Mouse (Mus musculus): Measurements from ENCODE around the gene Erap1.
A peak's percentile ranks its signal among the peaks of the same experiment; 100 is the strongest.
"Not testable (repeated sequence)": the region's sequence is repeated elsewhere in the genome, so short reads cannot be mapped to it uniquely, and the experiment has no call there.

Gene Erap1

GRCm38 (mm10) chr13:74638793-74639711, at the start of gene Erap1:
Gene Erap1, plus strand, starts transcription at chr13:74639568.
- DNase-seq (ENCODE audit: low spot score in 2 of 2), result peak; percentile 25 to 29

GRCm38 (mm10) chr13:74591401-74591821, 48.0 kb upstream of the Erap1 start:
- not testable (repeated sequence) for DNase-seq (ENCODE audit: low spot score in 2 of 2)

GRCm38 (mm10) chr13:74591828-74592227, 47.5 kb upstream of the Erap1 start:
- DNase-seq (ENCODE audit: low spot score in 2 of 2), result not testable (repeated sequence)

GRCm38 (mm10) chr13:74597022-74597421, 42.3 kb upstream of the Erap1 start:
- DNase-seq (ENCODE audit: low spot score in 2 of 2), result not testable (repeated sequence)

GRCm38 (mm10) chr13:74601776-74602175, 37.6 kb upstream of the Erap1 start:
- DNase-seq (ENCODE audit: low spot score in 2 of 2), result not testable (repeated sequence)

GRCm38 (mm10) chr13:74617163-74618019, 22.0 kb upstream of the Erap1 start:
- peak; percentile 64 to 71 for DNase-seq (ENCODE audit: low spot score in 2 of 2)

- no peak for DNase-seq (ENCODE audit: low spot score in 2 of 2)
Observed at GRCm38 (mm10) chr13:74632327-74632726, 7.0 kb upstream of the Erap1 start.

- no peak for DNase-seq (ENCODE audit: low spot score in 2 of 2)
Observed at GRCm38 (mm10) chr13:74632857-74633256, 6.5 kb upstream of the Erap1 start.

GRCm38 (mm10) chr13:74639712-74640522, 549 bp downstream of the Erap1 start:
- peak; percentile 82 to 83 for DNase-seq (ENCODE audit: low spot score in 2 of 2)

- DNase-seq (ENCODE audit: low spot score in 2 of 2), result not testable (repeated sequence)
Observed at GRCm38 (mm10) chr13:74640523-74640920, 1.2 kb downstream of the Erap1 start.

- DNase-seq (ENCODE audit: low spot score in 2 of 2), result no peak
Observed at GRCm38 (mm10) chr13:74695497-74696193, 56.3 kb downstream of the Erap1 start.

- DNase-seq (ENCODE audit: low spot score in 2 of 2), result no peak
Observed at GRCm38 (mm10) chr13:74696225-74696624, 56.9 kb downstream of the Erap1 start.

- DNase-seq (ENCODE audit: low spot score in 2 of 2), result no peak
Observed at GRCm38 (mm10) chr13:74719002-74719401, 79.6 kb downstream of the Erap1 start.

GRCm38 (mm10) chr13:74733726-74734125, 94.4 kb downstream of the Erap1 start:
- no peak for DNase-seq (ENCODE audit: low spot score in 2 of 2)

- no peak for DNase-seq (ENCODE audit: low spot score in 2 of 2)
Observed at GRCm38 (mm10) chr13:74735834-74736233, 96.5 kb downstream of the Erap1 start.

GRCm38 (mm10) chr13:74736396-74736795, 97.0 kb downstream of the Erap1 start:
- no peak for DNase-seq (ENCODE audit: low spot score in 2 of 2)

Data from natural killer cell, adult 2 months (primary cell).